Mouse (Mus musculus): ENCODE measurements around the gene Fibin.

Gene Fibin

DNA sequence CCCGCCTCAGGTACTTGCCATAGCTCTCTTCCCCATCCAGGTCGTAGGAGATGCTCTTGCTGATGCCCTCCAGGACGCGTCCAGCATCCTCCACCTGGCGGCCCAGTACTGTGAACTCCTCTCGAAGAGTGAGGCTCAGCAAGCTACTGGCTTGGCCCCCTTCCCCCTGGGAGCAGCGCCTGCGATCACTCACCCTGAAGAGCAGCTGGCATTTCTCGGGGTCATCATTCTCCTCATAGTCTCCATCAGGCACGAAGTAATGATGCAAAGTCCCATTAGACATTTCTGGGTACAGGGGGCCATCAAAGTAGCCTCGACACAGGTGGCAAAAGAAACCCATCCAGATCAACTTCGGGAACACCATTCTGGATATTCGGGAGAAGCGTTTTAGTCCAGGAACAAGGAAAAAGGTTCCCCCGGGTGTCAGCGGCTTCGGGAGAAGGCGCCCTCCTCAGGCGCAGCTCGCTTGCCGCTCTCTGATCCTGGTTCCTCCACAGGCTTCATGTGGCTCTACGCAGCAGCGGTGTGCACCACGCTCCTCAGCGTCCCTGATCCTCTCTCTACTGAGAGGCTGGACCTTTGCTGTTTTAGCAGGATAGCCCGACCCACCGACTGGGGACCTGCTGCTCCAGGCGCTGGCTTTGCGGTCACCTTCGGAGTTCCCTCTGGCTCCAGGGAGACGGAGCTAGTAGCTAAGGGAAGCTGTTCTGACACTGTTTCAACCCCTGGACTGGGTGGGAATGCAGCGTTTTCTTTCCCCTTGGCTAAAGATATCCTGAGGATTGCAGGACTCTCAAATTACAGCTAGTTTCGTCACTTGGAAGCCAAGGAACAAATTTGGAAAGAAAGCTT is at the start of gene Fibin:
TSS of gene Fibin (minus strand) at position 752 of the 852 bp plus-strand sequence.
- DNase-seq, result peak; percentile 68

DNA sequence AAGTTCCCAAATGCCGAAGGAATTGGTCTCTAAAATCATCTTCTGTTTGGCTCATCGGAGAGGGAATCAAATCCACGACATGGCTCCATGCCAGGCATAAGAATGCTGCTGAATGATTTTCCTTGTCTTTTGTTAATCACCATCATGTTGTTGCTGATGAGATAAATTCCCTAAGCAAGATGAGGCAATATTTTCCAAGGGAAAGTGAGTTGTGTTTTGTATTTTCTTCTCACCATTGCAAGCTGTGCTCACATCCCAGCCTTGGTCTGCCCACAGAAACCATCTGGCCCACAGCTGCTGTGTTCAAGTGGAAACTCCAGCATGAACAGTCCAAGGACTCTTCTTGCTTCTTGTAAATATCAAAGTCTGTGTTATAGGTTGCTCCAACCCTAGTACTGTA is 48.4 kb upstream of the Fibin start:
- DNase-seq, result no peak

DNA sequence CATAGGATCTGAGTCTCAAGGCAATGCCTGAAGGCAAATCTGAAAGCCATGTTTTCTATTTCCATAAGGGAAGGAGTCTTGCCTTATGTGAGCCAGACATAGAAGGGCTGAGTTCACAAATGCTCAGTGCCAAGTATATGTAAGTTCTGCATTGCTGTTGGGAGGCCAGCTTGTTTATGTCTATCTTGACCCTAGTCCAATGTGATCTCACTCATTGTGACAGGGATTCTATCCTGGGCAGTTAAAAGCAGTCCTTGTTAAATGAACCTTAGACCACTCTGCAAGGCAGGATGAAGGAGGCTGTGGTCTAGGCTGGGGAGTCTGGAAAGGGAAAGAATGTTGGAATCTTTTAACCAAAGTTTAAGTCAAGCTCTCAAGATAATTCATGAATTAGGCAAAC is 45.8 kb upstream of the Fibin start:
- DNase-seq, result no peak

DNA sequence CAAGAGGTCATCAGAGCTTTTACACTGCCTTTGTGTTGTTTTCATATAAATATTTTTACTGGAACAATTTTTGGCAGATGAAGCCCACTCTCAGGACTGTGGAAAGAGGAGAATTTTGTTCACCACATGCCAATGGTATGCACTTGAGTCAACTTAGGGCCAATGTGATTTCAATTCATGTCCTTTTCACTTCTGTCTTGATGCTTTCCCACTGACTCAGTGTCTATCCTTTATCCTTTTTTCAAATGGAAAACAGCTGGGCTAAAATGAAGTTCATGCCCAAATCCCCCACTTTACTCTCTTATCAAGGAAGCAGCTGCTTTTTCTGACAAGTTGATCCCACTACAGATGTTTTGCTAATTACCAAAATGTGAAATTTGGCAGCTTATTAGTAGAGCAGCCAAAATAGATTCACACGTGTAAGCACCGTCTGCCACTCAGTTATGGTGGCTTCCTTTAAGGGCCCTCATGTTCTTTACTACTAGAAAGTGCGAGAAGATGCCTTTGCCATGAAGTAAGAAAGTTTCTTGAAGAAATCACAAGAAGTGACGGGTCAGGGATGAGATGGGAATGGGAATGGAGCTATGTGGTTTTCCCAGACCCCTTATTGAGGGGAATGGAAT is 29.8 kb upstream of the Fibin start:
- DNase-seq, result no peak

DNA sequence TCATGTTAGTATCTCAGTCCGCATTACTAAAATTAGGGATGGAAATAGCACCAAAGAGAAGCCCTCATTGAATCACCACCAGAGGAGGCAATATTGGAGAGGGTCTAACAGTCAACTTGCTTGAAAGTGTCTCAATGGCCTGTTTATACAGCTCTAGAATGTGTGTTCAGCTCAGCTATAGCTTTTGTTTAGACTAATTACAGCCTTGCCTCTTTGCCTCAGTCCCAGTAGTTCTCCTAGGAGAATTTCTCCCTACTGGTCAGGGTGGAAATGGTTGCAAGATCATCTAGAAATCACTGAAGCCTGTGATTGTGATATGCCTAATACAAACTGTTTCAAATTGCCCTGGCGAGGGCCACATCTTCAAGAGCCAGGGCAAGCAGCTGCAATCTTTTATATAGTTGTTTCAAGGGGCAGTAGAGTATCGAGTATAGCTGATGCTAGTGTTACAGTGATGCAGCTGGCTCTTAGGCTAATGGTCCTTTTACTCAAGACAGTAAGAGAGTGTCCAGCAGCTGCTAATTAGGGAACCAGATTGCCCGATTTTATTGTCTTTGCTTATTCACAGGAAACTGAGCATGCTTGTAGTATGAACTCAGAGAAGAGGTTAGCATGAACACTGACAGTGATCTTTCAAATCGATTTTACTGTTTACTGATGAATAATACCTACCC is 27.9 kb upstream of the Fibin start:
- no peak for DNase-seq

GRCm38 (mm10) chr2:110379811-110380210 is 16.8 kb upstream of the Fibin start:
- no peak for DNase-seq

DNA sequence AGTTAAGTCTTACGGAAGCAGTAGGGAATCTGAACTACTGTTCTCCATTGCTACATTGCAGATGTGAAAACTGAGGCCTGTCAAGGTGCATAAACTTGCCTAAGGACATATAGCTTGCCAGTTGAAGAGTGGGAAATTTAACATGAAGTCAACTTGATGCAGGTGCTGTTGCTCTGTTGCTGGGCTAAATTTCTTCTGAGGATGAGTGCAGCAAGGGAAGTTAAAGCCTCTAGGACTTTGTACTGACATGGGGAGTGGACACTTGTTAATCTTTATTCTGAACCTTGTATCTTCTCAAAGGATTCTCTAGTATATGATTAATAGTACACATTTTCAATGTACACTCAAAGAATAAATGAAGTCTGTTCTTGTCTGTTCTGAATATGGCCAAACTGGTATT is 13.7 kb upstream of the Fibin start:
- DNase-seq, result peak; percentile 18

GRCm38 (mm10) chr2:110375475-110375874 is 12.5 kb upstream of the Fibin start:
- no peak for DNase-seq

DNA sequence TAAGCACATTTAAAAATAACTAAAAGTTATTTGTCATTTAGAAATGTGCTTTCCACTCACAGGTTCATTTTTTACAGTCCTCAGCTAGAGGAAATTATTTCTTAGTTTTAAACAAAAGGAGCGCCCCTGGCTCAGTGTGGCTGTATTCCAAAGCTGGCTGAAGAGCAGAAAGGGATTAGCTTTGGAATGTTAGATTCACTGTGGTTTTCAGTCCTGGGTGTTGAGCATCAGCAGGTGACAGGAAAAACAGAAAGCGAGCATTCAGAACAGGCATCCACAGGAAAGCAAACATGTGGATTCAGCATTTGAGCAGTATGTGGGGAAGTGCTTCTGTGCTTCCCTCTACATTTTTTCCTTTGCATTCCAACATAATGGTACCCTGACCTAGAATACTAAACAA is 10.2 kb upstream of the Fibin start:
- DNase-seq, result no peak

DNA sequence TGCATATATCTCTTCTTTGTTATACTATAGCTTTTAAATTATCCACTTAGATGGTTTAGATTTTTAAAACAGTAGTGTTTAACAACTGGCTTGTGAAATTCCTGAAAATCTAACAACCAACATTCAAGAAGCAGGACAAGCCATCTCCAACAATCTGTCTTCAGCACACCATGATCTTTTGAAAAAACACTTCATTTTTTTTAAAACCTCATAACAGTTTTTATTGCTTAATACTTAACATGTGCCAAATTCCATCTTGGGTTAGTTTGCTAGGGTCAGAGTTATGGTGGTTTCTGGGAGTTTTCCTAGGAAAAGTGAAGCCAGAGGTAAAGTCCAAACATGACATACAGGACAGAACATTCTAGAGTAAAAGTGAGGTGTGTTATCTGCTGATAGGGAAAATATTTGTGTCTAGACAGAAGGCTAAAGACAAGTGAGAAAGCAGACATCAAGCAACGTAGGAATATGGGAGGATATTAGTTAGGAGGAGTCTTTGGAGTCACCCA is 4.5 kb upstream of the Fibin start:
- no peak for DNase-seq

DNA sequence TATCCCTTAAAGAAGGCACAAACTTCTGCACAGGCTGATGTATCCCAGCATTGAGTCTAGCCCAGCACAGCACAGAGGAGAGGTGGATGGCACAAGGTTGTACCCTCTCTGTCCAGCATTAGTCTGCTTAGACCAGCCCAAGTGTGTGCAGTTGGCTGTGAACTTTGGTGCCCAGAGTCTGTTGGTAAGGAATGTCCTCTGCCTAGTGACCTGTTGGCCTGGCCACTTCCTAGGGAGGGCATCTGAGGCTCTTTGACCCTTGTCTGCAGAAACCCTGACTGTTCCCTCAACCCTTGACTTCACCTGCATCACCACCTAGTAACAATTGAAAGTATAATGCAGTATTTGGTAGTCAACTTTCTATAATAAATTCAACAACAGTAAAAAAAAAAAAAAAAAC is 2.4 kb upstream of the Fibin start:
- no peak for DNase-seq

DNA sequence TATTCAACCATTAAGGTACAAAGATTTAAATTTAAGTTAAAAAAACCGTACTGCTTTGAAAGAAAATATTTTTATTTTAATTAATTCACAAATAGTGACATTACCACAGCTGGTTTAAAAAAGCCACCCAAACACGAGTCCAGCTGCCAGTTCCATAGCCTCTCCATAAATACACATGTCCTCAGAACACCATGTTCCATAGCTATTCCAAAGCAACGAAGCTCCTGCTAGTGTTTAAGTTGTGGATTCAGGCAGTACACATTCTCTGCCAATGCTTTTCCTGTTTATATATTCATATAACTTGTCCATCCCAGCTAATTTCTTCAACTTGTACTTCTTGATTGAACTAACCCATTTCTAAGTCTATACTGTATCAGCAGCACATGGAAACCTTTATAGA is 872 bp upstream of the Fibin start:
- DNase-seq, result no peak

DNA sequence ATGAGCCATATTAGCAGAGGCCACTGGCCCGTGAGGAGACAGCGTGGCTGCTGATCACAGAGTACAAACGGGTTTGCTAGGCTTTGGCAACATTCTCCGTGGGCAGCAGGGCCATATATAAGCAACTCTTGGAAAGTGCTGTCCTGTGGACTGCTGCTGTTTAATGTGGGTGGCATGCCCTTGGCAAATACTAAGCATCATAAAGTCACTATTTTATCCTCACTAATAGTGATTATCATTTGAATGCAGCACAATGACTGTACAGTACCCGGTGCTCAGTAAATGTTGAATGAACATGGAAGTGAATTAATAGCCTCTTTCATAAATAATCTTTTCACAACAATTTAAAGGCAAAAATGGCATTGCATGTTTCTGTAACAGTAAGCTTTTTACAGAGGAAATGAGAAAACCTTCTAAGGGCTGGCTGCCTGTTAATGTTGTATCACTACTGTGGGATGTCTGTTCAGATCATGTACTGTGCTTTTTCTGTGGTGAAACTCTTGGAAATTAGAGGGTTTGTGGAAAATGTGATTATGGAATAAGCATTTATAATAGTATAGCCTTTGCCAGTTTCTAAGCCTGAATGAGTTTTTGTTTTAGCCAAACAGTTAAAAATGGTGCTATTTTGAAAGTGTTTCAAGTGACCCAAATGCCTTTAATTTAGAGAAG is 9.5 kb downstream of the Fibin start:
- DNase-seq, result no peak

- DNase-seq, result no peak
Observed at GRCm38 (mm10) chr2:110351843-110352251, 11.1 kb downstream of the Fibin start.

- DNase-seq, result no peak
Observed at GRCm38 (mm10) chr2:110351406-110351805, 11.6 kb downstream of the Fibin start.

- no peak for DNase-seq
Observed at GRCm38 (mm10) chr2:110328953-110329352, 34.0 kb downstream of the Fibin start.

DNA sequence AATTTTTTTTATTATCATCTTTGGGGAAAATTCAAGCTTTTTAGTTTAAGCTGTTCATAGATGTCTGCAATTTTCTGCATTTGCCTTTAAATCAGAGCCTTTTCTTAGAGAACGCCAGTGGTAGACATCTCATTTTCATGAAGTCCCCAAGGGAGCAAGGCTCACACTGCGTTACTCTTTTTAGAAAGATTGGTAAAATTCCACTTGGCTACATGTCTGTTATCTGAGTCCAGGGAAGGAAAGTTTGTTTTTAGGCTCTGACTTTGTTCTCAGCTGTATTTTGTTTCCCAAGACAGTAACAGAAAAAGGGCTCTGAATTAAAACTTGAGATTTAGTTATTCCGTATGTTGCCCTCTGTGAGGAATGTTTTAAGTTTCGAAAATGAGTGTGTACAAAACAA is 43.0 kb downstream of the Fibin start:
- no peak for DNase-seq

- DNase-seq, result no peak
Observed at GRCm38 (mm10) chr2:110319266-110319665, 43.7 kb downstream of the Fibin start.

GRCm38 (mm10) chr2:110318719-110319118 is 44.3 kb downstream of the Fibin start:
- DNase-seq, result no peak

- no peak for DNase-seq
Observed at GRCm38 (mm10) chr2:110316116-110316883, 46.7 kb downstream of the Fibin start.

DNA sequence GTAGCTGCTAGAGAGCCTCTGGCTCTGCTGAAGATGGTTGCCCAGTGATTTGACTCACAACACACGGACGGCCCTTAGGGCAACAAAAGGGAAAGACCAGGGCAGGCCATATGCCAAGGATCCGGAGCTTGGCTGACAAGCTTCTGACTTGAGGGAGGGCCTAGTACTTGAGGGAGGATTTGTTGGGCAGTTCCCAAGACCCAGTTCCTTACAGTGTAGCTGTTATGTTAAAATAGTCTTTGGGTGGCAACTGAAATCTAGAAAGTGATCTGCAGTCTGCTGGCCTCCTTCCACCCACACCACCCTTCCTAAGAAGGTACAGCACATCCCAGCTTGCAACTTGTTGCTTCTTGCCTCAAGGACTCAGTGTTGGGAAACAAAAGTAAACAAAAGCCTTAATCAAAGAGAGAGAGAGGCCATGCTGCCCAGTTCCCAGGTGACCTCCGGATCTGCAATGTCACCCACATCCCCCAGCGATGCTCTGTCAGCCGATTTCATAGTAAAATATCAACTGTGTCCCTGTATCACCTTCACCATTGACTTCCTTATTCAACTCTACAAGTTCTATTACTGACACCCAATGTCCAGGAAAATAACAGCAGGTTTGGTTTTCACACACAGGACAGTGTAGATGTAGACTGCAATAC is 48.4 kb downstream of the Fibin start, which contains the start of gene Bbox1:
TSS of gene Bbox1 (minus strand) at position 52 of the 647 bp plus-strand sequence.
- DNase-seq, result no peak

DNA sequence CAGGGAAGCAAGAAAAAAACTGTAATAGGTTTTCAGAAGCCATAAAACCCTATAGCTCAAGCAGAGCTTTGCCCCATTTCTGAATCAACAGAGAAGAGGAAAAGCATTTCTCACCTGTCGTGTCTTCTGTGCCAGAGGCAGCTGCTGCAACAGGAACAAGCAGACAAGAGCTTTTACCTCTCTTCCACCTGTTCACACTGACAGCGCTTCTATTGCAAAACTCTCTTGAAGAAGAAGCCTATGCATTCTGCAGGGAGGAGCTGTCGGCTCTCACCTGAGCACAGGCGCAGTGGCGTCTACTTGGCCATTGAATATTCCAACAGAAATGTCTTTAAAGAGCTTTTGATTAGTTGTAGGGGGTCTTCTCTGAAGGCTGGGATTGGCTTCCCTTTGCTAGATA is 48.9 kb downstream of the Fibin start:
- DNase-seq, result no peak

Data from kidney, adult 18-20 months (tissue).